Mouse (Mus musculus): ENCODE data around the gene Spin1.

DNA sequence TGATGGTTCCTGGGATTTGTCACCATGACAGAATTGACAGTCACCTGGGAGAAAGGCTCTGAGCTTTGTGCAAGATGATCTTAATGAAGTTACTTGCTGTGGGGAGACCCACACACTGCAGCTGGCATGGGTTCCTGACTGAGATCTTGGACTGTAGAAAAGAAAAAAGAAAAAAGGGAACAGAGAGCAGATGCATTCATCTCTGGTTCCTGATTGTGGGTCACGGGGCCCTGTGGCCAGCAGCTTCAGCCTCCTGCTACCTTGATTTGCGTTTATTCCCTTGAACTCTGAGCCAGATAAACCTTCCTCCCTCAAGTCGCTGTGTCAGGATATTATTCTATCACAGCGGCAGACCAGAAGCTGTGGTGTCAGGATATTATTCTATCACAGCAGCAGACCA is 6.1 kb downstream of the Spin1 start:
- no peak for TF ChIP-seq POLR2A (IDR thresholded peaks at IDR 0.05; ENCODE audit: low read depth, low read length)
- TF ChIP-seq CTCF (IDR thresholded peaks at IDR 0.05; ENCODE audit: extremely low read depth, insufficient read length, insufficient replicate concordance, low read depth, low read length), result no peak

Data from small intestine, adult 2 months (tissue).